Mouse (Mus musculus): ENCODE measurements around the gene Ralb. TPM values are rescaled to one million over a fixed set of nuclear protein-coding genes. Genes with fewer than 3 reads are reported as not detected.

Ralb gene
- polyA plus RNA-seq, 1 experiment from 2014 or later: 155 TPM

DNA sequence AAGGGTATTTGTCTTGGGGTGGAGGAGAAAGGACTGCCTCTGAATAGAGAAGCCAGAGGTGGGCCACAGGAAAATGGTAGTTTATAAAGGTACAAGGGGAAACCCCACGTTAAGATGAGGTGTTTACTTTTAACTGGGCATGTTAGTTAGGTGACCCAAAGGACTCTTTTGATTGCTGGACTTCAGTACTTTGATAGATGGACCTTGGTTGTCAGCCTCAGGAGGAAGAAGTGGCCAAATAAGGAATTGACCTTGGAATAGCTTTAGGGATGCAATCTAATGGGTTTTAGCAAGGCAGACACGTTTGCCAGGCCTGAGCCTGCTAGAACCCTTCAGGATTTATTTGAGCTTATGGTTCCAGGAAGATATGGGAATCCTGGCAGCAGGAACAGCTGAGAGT, 34.7 kb upstream of the Ralb start:
- no peak for ATAC-seq (replicated peaks; ENCODE audit: low FRiP score)
- no peak overlapping the region for H3K4me3 ChIP-seq (replicated peaks)
- WGBS: 56% methylated on average over 2 of the region's 2 CpGs

DNA sequence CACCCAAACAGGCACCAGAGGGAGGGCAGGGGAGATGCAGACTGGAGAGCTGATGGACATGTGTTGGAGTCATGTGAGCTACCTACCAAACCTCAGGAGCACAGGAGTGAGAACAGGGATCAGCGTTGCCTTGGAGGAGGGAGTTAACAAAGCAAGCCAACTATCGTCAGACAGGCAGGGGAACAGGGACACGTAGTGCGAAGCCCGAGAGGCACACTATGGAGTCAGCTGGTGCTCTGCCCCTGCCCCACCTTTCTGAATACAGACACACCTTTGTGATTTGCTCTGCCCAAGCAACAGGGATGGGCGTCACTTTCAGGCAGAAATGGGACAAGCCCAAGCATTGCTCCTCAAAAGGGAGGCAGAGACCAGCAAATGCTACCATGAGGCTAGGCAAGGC, 33.1 kb upstream of the Ralb start:
- H3K4me2 ChIP-seq: no peak overlapping the region
- H3K27ac ChIP-seq: no peak overlapping the region
- H3K9ac ChIP-seq: no peak overlapping the region
- H3K4me1 ChIP-seq: peaks cover 9% of the 10 kb centered on the region
- H3K27me3 ChIP-seq: no peaks in the 10 kb centered on the region
- no peak for ATAC-seq (replicated peaks; ENCODE audit: low FRiP score)
- WGBS: 79% methylated on average over 6 of the region's 6 CpGs
- no peaks in the 10 kb centered on the region for H3K9me3 ChIP-seq (replicated peaks)
- 0 out of 2 replicates have a peak, but pooled peaks cover 4% of the 10 kb centered on the region for H3K36me3 ChIP-seq
- H3K4me3 ChIP-seq (replicated peaks): no peak overlapping the region

More for the DNA sequence above, 34.7 kb upstream of the Ralb start:
- Histone ChIP-seq H3K4me2 (no peak overlapping the region), H3K27me3 (no peaks in the 10 kb centered on the region), H3K4me1 (peaks cover 9% of the 10 kb centered on the region), H3K36me3 (peaks cover 15% of the 10 kb centered on the region), H3K27ac (no peak overlapping the region), H3K9ac (no peak overlapping the region), H3K9me3 (replicated peaks) (no peaks in the 10 kb centered on the region)

DNA sequence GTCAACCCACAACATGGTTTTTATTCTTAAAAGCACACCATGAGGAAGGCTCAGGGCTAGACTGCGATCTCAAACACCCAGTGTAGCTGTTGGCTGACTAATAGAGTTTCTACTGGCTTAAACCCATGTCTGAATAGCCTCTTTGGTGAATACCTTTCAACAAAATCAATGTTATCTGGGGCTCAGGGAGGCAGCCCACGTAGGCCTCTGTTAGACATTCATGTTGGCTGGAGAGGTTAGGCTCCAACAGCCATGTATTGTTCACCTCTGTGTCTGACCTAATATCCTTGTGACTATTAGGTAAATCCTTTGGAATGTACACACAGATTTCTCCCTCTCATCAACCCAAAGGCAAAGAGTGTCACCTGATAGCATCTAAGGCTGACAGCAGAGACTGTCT, 31.5 kb upstream of the Ralb start:
- no peak for ATAC-seq (replicated peaks; ENCODE audit: low FRiP score)
- H3K9me3 ChIP-seq (replicated peaks): no peaks in the 10 kb centered on the region
- H3K4me3 ChIP-seq (replicated peaks): no peak overlapping the region
- H3K27ac ChIP-seq: no peak overlapping the region
- H3K4me1 ChIP-seq: peaks cover under 1% of the 10 kb centered on the region; the same call in 1 of the 2 replicates
- no peak overlapping the region for H3K4me2 ChIP-seq
- H3K27me3 ChIP-seq: no peaks in the 10 kb centered on the region
- no peaks in the 10 kb centered on the region for H3K36me3 ChIP-seq
- H3K9ac ChIP-seq: no peak overlapping the region
- WGBS: 91% methylated on average over 2 of the region's 2 CpGs

DNA sequence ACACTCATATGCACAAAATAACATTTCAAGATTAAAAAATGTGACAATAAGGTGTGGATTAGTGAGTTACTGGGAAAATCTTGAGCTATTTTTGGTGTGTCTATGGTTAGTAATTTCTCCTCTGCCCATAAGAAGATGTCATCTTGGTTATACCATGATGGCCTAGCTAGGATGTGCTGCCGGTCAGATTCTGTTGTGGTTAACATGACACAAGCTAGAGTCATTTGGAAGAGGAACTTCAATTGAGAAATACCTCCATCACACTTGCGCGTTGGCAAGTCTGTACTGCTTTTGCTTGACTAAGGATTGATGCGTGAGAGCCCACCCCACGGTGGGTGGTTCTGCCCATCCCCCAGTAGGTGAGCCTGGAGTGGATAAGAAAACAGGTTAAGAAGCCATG, 29.7 kb upstream of the Ralb start:
- WGBS: 94% methylated on average over 5 of the region's 5 CpGs

DNA sequence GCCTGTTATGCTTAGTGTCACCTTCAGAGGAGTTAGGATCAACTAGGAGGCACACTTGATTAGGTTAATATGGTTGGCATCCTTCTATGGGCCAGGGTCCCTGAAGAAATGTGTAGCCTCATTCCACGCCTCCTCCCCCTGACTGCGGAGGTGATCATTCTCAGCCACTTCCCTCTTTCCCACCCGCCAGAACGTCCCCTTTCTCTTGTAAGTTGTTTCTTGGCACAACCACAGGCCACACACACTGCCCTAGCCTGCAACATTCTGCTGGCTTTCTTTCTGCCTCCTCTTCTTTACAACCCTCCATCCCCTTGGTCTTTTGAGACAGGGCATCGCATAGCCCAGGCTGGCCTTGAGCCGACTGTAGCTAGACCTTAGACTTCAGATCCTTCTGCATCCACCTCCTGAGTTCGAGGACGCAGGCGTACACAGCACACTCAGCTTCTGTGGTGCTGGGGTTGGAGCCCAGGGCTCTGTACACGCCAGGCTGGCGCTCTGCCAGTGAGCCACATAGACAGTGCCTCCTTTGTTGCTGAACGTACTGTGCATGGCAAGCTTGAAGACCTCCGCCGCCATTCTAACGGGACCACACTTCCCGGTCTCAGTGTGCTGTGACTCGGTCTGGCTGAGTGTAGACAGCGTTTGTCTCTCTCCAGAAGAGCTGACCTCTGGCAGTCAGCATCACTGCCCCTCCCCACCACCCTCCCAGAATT, 28.7 kb upstream of the Ralb start:
- Histone ChIP-seq H3K4me2 (no peak overlapping the region), H3K4me3 (replicated peaks) (no peak overlapping the region), H3K9me3 (replicated peaks) (peaks cover 7% of the 10 kb centered on the region; the same call in 1 of the 2 replicates), H3K36me3 (peaks cover 16% of the 10 kb centered on the region), H3K9ac (no peak overlapping the region), H3K4me1 (no peaks in the 10 kb centered on the region), H3K27ac (no peak overlapping the region), H3K27me3 (no peaks in the 10 kb centered on the region)
- WGBS: 91% methylated on average over 18 of the region's 18 CpGs
- no peak for ATAC-seq (replicated peaks; ENCODE audit: low FRiP score)

More for the DNA sequence above, 29.7 kb upstream of the Ralb start:
- no peak overlapping the region for H3K27ac ChIP-seq
- no peaks in the 10 kb centered on the region for H3K4me1 ChIP-seq
- no peak for ATAC-seq (replicated peaks; ENCODE audit: low FRiP score)
- no peak overlapping the region for H3K4me2 ChIP-seq
- H3K9me3 ChIP-seq (replicated peaks): no peaks in the 10 kb centered on the region
- no peak overlapping the region for H3K4me3 ChIP-seq (replicated peaks)
- H3K9ac ChIP-seq: no peak overlapping the region
- H3K27me3 ChIP-seq: no peaks in the 10 kb centered on the region
- H3K36me3 ChIP-seq: peaks cover 5% of the 10 kb centered on the region

DNA sequence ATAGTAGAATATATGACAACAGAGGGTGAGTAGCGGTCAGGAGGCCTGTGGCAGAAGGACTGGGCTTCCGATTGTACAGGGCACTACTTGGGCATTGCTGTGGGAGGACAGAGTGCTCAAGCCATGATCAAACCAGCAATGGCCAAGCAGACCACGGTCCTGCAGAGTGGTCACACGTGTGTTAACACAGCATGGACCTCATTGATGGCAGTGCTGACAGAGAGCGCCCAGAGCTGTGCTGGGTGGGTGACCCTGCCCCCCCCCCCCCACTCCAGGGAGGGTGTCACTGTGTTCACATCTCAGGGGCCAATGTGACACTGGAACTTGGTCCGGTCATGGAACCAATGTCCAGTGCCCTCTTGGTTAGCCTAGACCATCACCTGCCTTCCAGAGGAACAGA, 27.6 kb upstream of the Ralb start:
- no peaks in the 10 kb centered on the region for H3K4me1 ChIP-seq
- H3K9me3 ChIP-seq (replicated peaks): peaks cover 11% of the 10 kb centered on the region; the same call in 1 of the 2 replicates
- no peak overlapping the region for H3K9ac ChIP-seq
- peaks cover 27% of the 10 kb centered on the region for H3K36me3 ChIP-seq
- H3K27ac ChIP-seq: no peak overlapping the region
- no peak overlapping the region for H3K4me3 ChIP-seq (replicated peaks)
- H3K4me2 ChIP-seq: no peak overlapping the region
- ATAC-seq (replicated peaks; ENCODE audit: low FRiP score): no peak; the same call in 1 of the 2 replicates
- 94% methylated on average over 6 of the region's 6 CpGs for WGBS
- H3K27me3 ChIP-seq: no peaks in the 10 kb centered on the region

DNA sequence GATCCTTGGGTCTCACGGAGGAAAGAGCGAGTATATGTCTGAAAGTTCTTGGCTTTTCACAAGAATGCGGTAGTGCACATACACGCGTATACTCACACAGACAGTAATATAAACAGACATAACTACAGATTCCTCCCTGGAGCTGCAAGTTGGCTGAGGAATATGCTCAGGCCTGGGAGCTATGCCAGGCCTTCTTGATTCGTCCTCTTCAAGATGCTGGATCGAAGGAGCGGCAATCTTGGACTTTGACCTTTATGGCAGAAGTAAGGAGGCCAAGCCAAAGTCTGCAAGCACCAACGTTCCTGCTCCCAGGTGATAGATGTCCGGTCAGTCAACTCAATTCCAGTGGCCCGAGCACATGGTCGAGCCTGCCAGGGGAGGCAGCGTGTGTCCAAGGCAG, 26.3 kb upstream of the Ralb start:
- no peak overlapping the region for H3K4me2 ChIP-seq
- WGBS: 84% methylated on average over 13 of the region's 13 CpGs
- peaks cover 34% of the 10 kb centered on the region for H3K36me3 ChIP-seq
- no peak overlapping the region for H3K27ac ChIP-seq
- H3K4me3 ChIP-seq (replicated peaks): no peak overlapping the region
- peaks cover 17% of the 10 kb centered on the region for H3K9me3 ChIP-seq (replicated peaks)
- ATAC-seq (replicated peaks; ENCODE audit: low FRiP score): no peak
- H3K9ac ChIP-seq: no peak overlapping the region
- H3K4me1 ChIP-seq: peaks cover 9% of the 10 kb centered on the region
- no peaks in the 10 kb centered on the region for H3K27me3 ChIP-seq

DNA sequence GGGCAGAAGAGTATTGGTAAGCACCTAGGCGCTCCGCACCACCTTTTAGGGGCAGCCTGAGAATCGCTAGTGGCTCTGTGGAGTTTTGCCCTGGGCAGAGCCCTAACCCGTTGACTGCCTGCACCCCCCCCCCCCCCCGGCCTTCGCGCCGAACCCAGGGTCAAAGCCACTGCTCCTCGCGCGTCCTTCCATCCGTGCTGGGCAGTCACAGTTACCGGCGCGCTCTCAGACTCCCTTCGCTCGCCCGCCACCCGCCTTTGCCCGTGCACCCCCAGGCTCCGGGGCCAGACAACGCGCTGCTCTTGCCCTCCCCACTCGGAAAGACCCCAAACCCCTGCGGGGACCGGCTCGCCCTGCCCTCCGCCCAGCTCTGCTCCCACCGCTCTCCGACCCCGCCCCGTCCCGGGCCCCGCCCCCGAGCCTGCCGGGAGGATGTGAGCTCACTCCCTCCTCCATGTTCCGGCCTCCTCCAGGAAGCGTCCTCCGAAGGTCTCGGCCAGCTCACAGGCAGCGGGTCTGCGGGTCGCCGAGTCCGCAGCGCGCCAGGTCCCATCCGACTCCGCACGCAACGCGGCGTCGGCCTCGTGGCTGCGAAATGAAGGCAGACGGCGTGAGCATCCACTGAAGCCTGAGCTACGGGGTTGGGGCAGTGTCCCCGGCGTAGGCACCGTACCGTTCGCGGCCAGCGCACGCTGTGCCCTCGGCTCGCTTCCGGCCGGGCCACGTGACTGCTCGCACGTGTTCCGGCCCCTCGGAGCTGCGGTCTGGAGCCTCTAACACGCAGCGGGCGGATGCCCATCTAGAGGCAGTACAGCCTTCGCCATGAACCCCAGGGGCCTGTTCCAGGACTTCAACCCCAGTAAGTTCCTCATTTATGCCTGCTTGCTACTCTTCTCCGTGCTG, 21.3 kb upstream of the Ralb start, which contains the start of gene Tmem185b:
Gene Tmem185b, plus strand, starts transcription at position 472 of the 903 bp plus-strand sequence.
- H3K9me3 ChIP-seq (replicated peaks): peaks cover 17% of the 10 kb centered on the region
- H3K9ac ChIP-seq: peak within 1 kb of the TSS; percentile 66
- peak; percentile 97 for ATAC-seq (replicated peaks; ENCODE audit: low FRiP score)
- peak within 1 kb of the TSS; percentile 62 for H3K4me3 ChIP-seq (replicated peaks)
- peaks cover 30% of the 10 kb centered on the region for H3K4me1 ChIP-seq
- peak within 1 kb of the TSS; percentile 89 for H3K4me2 ChIP-seq
- H3K36me3 ChIP-seq: peaks cover 34% of the 10 kb centered on the region
- peak within 1 kb of the TSS; percentile 86 for H3K27ac ChIP-seq
- WGBS: 2% methylated on average over 77 of the region's 82 CpGs
- no peaks in the 10 kb centered on the region for H3K27me3 ChIP-seq

DNA sequence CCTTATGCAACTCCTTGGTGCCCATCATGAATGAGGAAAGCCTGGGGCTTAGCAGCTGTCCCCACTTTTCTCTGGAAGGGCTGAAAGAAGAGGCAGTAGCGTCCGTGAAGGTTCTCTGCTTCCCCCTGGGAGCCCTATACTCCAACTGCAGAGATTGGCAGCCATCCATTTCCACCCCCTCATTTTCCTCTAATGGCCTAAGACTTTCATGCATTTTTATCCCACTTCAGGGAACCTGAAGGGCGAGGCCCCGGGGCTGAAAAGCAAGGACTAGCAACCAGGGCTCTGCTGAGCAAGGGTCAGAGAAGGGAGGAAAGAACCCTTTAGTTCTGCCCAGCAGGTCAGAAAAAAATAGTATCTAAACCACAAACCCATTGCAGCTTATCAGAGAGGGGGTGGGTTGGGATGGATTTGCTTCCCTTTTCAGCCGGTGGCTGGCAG, 20.4 kb upstream of the Ralb start:
- Histone ChIP-seq H3K9ac (peak overlapping the region; percentile 66; the same call in 1 of the 2 replicates), H3K9me3 (replicated peaks) (peaks cover 17% of the 10 kb centered on the region), H3K27me3 (no peaks in the 10 kb centered on the region)

DNA sequence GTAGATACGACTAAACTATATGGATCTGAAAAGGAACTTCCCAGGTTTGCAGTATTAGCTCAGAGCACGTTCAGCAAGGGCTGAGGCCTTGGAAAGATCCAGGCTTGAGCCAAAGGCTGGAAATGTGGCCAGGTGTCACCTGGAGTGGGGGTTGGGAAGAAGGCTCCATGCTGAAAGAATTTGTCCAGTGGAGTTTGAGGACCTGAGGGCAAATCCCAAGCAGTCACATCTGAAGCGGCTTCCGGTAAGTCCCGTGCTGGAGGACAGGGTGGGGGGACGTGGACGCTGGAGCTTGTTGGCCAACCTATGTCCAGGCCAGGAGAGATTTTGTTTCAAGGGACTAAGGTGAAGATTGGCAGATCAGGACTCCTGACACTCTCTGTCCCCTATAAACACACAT, 19.2 kb upstream of the Ralb start:
- no peak overlapping the region for H3K9ac ChIP-seq
- peaks cover 30% of the 10 kb centered on the region for H3K4me1 ChIP-seq
- no peak overlapping the region for H3K4me2 ChIP-seq
- no peaks in the 10 kb centered on the region for H3K27me3 ChIP-seq
- no peak overlapping the region for H3K4me3 ChIP-seq (replicated peaks)
- no peak for ATAC-seq (replicated peaks; ENCODE audit: low FRiP score)
- peaks cover 16% of the 10 kb centered on the region for H3K9me3 ChIP-seq (replicated peaks)
- WGBS: 80% methylated on average over 7 of the region's 7 CpGs
- H3K27ac ChIP-seq: peak overlapping the region; percentile 68
- peaks cover 24% of the 10 kb centered on the region for H3K36me3 ChIP-seq

More for the DNA sequence above, 20.4 kb upstream of the Ralb start:
- peak overlapping the region; percentile 89 for H3K4me2 ChIP-seq
- H3K4me3 ChIP-seq (replicated peaks): peak overlapping the region; percentile 62
- ATAC-seq (replicated peaks; ENCODE audit: low FRiP score): no peak
- H3K27ac ChIP-seq: peak overlapping the region; percentile 86
- H3K4me1 ChIP-seq: peaks cover 30% of the 10 kb centered on the region
- H3K36me3 ChIP-seq: peaks cover 34% of the 10 kb centered on the region
- WGBS: 28% methylated on average over 5 of the region's 5 CpGs

DNA sequence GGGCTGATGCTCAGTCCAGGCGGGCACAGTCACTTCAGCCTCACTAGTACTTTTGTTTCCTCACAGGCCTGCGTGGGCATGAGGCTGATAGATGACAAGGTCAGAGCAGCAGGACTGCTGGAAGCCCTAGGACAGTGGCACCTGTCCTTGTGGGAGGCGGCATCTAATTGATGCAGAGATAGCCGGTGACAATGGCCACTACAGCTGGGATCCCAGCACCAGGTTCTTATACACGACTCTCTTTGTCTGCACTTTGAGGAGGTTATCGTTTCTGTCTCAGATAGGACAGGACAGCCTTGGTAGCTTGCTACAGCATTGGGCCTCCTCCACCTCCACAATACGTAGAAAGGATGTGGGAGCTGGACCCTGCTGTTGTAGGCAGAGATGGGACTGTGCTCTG, 18.8 kb upstream of the Ralb start:
- Histone ChIP-seq H3K4me2 (no peak overlapping the region), H3K27me3 (no peaks in the 10 kb centered on the region), H3K9ac (no peak overlapping the region), H3K9me3 (replicated peaks) (peaks cover 11% of the 10 kb centered on the region), H3K36me3 (peaks cover 19% of the 10 kb centered on the region), H3K27ac (peak overlapping the region; percentile 68), H3K4me1 (peaks cover 30% of the 10 kb centered on the region), H3K4me3 (replicated peaks) (no peak overlapping the region)
- no peak for ATAC-seq (replicated peaks; ENCODE audit: low FRiP score)
- WGBS: 80% methylated on average over 7 of the region's 7 CpGs

DNA sequence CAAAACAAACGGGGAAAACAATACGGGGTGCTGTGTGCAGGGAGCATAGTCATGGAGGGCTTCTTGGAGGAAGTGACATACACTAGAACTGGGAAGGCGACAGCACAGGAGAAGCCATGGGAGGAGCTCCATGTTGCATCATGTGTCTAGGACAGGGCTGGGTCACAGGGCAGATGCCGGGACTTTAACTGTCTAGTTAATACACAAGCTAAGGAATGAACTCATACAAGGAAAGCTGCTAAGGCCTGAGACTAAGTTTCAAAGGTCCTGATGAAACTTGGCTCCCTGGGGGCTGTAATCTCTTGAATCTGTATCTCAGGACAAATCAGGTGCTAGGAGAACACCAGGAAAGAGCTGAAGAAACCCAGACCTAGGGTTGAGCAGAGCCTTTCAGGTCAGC, 18.1 kb upstream of the Ralb start:
- H3K9me3 ChIP-seq (replicated peaks): peaks cover 9% of the 10 kb centered on the region; the same call in 1 of the 2 replicates
- no peaks in the 10 kb centered on the region for H3K27me3 ChIP-seq
- 80% methylated on average over 4 of the region's 4 CpGs for WGBS
- no peak overlapping the region for H3K27ac ChIP-seq
- no peak for ATAC-seq (replicated peaks; ENCODE audit: low FRiP score)
- no peak overlapping the region for H3K9ac ChIP-seq
- peaks cover 13% of the 10 kb centered on the region for H3K36me3 ChIP-seq
- no peak overlapping the region for H3K4me2 ChIP-seq
- no peak overlapping the region for H3K4me3 ChIP-seq (replicated peaks)
- H3K4me1 ChIP-seq: peaks cover 30% of the 10 kb centered on the region
